Mouse (Mus musculus) adrenal gland, adult 18-20 months (tissue): Measurements from ENCODE around the gene Hacd4. TPM values are rescaled to one million over a fixed set of nuclear protein-coding genes. Genes with fewer than 3 reads are reported as not detected.

Experiments
- DNase-seq, 2 experiments: peaks; one replicate each; pipeline ENCODE4 v3.0.0; 2021 to 2022; ENCODE audit warnings: low spot score in 2 of 2
- total RNA-seq, 2 experiments: library from RNA; stranded (reverse); gene quantifications; 1 replicate in 1 of 2; 2 replicates in 1 of 2; pipeline ENCODE4 v1.2.3; 2021

Gene Hacd4
- total RNA-seq, 2 experiments from 2014 or later: 3.7 to 4.2 TPM

- DNase-seq: no peak
Measured at GRCm38 (mm10) chr4:88356652-88357051, 82.1 kb downstream of the Hacd4 start.

GRCm38 (mm10) chr4:88350910-88351309 is 87.8 kb downstream of the Hacd4 start:
- DNase-seq: peak; percentile 40 to 52

Other genes with a start within 250 kb of the Hacd4 start
- not detected for gene Ifnb1, start 83.8 kb upstream of the Hacd4 start, total RNA-seq
- gene Ifna15, start 119.3 kb upstream of the Hacd4 start, total RNA-seq: not detected
- not detected for gene Ifna14, start 132.9 kb upstream of the Hacd4 start, total RNA-seq
- gene Ifna9, start 153.5 kb upstream of the Hacd4 start, total RNA-seq: not detected
- gene Ifna12, start 164.4 kb upstream of the Hacd4 start, total RNA-seq: not detected
- gene C87499, start 195.5 kb upstream of the Hacd4 start, total RNA-seq: not detected
- gene Ifna13, start 205.5 kb upstream of the Hacd4 start, total RNA-seq: not detected
- gene Ifna16, start 238.0 kb upstream of the Hacd4 start, total RNA-seq: not detected
- not detected for gene Ifna2, start 245.0 kb upstream of the Hacd4 start, total RNA-seq